Mouse (Mus musculus): ENCODE measurements around the gene Vmn2r71.

GRCm38 (mm10) chr7:85562787-85563186, at the start of gene Vmn2r71:
- TF ChIP-seq CTCF (IDR thresholded peaks at IDR 0.05) (no peak), EP300 (IDR thresholded peaks at IDR 0.05) (no peak)
